Mouse (Mus musculus): ENCODE results near the gene Usp21. TPM values are rescaled to one million over a fixed set of nuclear protein-coding genes. Genes with fewer than 3 reads are reported as not detected.
A peak's percentile ranks its signal among the peaks of the same experiment; 100 is the strongest.

Usp21 gene
- polyA plus RNA-seq, 1 experiment from 2014 or later: 59.4 TPM

DNA sequence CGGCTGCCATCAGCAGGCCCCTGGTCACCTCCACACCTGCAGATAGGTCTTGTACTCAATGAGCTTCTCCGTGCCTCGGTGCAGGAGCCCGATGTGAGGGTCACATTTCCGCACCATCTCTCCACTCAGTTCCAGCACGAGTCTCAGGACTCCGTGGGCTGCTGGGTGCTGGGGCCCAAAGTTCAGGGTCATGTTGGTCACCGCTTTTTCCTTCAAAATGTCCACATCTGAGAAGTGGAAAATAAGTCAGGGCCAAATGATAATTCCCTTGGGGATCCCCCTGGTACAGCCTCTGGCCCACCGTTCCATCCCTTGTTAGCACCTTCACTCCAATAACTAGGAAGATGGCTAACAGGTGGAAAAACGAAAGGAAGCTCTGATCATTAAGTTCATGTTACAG, 46.9 kb downstream of the Usp21 start:
- no peak overlapping the region for H3K4me3 ChIP-seq (replicated peaks; ENCODE audit: low read depth, low read length)
- peaks cover 7% of the 10 kb centered on the region for H3K4me1 ChIP-seq (replicated peaks; ENCODE audit: insufficient read depth, low read length)
- DNase-seq (ENCODE audit: low spot score) (no peak), ATAC-seq (replicated peaks; ENCODE audit: low FRiP score, low read depth) (no peak)
- H3K9me3 ChIP-seq (replicated peaks; ENCODE audit: low read length): no peaks in the 10 kb centered on the region
- 78% methylated on average over 10 of the region's 10 CpGs for WGBS
- peaks cover 59% of the 10 kb centered on the region for H3K36me3 ChIP-seq (ENCODE audit: insufficient read depth, low read length)
- no peak for TF ChIP-seq CTCF (IDR thresholded peaks at IDR 0.05; ENCODE audit: low read depth)
- H3K4me2 ChIP-seq (ENCODE audit: low read length): no peak overlapping the region
- H3K9ac ChIP-seq (ENCODE audit: low read depth, low read length): no peak overlapping the region
- H3K27me3 ChIP-seq (ENCODE audit: insufficient read depth, low read length): no peaks in the 10 kb centered on the region
- H3K27ac ChIP-seq: peak overlapping the region; percentile 71

GRCm38 (mm10) chr1:171239992-171240744, 47.6 kb downstream of the Usp21 start:
- Histone ChIP-seq H3K9me3 (replicated peaks; ENCODE audit: low read length) (no peaks in the 10 kb centered on the region), H3K36me3 (ENCODE audit: insufficient read depth, low read length) (peaks cover 60% of the 10 kb centered on the region), H3K9ac (ENCODE audit: low read depth, low read length) (no peak overlapping the region), H3K4me1 (replicated peaks; ENCODE audit: insufficient read depth, low read length) (0 out of 2 replicates have a peak, but pooled peaks cover 3% of the 10 kb centered on the region), H3K4me3 (replicated peaks; ENCODE audit: low read depth, low read length) (no peak overlapping the region), H3K27ac (peak overlapping the region; percentile 71), H3K27me3 (ENCODE audit: insufficient read depth, low read length) (no peaks in the 10 kb centered on the region), H3K4me2 (ENCODE audit: low read length) (no peak overlapping the region; the same call in 1 of the 2 replicates)
- no peak for TF ChIP-seq CTCF (IDR thresholded peaks at IDR 0.05; ENCODE audit: low read depth)
- DNase-seq (ENCODE audit: low spot score) (peak; percentile 89), ATAC-seq (replicated peaks; ENCODE audit: low FRiP score, low read depth) (0 out of 2 replicates have a peak, but pooled peaks have one; percentile 41)
- 42% methylated on average over 15 of the region's 15 CpGs for WGBS

GRCm38 (mm10) chr1:171238463-171238862, 49.3 kb downstream of the Usp21 start:
- H3K4me1 ChIP-seq (replicated peaks; ENCODE audit: insufficient read depth, low read length): 0 out of 2 replicates have a peak, but pooled peaks cover 3% of the 10 kb centered on the region
- H3K36me3 ChIP-seq (ENCODE audit: insufficient read depth, low read length): peaks cover 75% of the 10 kb centered on the region
- no peak overlapping the region for H3K4me3 ChIP-seq (replicated peaks; ENCODE audit: low read depth, low read length)
- WGBS: 67% methylated on average over 14 of the region's 14 CpGs
- H3K9ac ChIP-seq (ENCODE audit: low read depth, low read length): no peak overlapping the region
- H3K27me3 ChIP-seq (ENCODE audit: insufficient read depth, low read length): no peaks in the 10 kb centered on the region
- peak; percentile 54 for DNase-seq (ENCODE audit: low spot score)
- H3K27ac ChIP-seq: no peak overlapping the region
- TF ChIP-seq CTCF (IDR thresholded peaks at IDR 0.05; ENCODE audit: low read depth): peak; percentile 84
- no peak overlapping the region for H3K4me2 ChIP-seq (ENCODE audit: low read length)
- H3K9me3 ChIP-seq (replicated peaks; ENCODE audit: low read length): no peaks in the 10 kb centered on the region
- no peak for ATAC-seq (replicated peaks; ENCODE audit: low FRiP score, low read depth)

- H3K9me3 ChIP-seq (replicated peaks; ENCODE audit: low read length): no peaks in the 10 kb centered on the region
- no peak overlapping the region for H3K27ac ChIP-seq
- H3K36me3 ChIP-seq (ENCODE audit: insufficient read depth, low read length): peaks cover 67% of the 10 kb centered on the region
- no peak overlapping the region for H3K9ac ChIP-seq (ENCODE audit: low read depth, low read length)
- H3K4me3 ChIP-seq (replicated peaks; ENCODE audit: low read depth, low read length): no peak overlapping the region
- DNase-seq (ENCODE audit: low spot score) (no peak), ATAC-seq (replicated peaks; ENCODE audit: low FRiP score, low read depth) (no peak)
- H3K4me2 ChIP-seq (ENCODE audit: low read length): no peak overlapping the region
- 73% methylated on average over 6 of the region's 6 CpGs for WGBS
- H3K4me1 ChIP-seq (replicated peaks; ENCODE audit: insufficient read depth, low read length): 0 out of 2 replicates have a peak, but pooled peaks cover 3% of the 10 kb centered on the region
- no peaks in the 10 kb centered on the region for H3K27me3 ChIP-seq (ENCODE audit: insufficient read depth, low read length)
- TF ChIP-seq CTCF (IDR thresholded peaks at IDR 0.05; ENCODE audit: low read depth): no peak
These were observed 50.4 kb downstream of the Usp21 start for GRCm38 (mm10) chr1:171237438-171237837.

- DNase-seq (ENCODE audit: low spot score) (no peak), ATAC-seq (replicated peaks; ENCODE audit: low FRiP score, low read depth) (no peak)
- H3K4me2 ChIP-seq (ENCODE audit: low read length): no peak overlapping the region
- no peak for TF ChIP-seq CTCF (IDR thresholded peaks at IDR 0.05; ENCODE audit: low read depth)
- H3K27ac ChIP-seq: no peak overlapping the region
- H3K4me1 ChIP-seq (replicated peaks; ENCODE audit: insufficient read depth, low read length): 0 out of 2 replicates have a peak, but pooled peaks cover 4% of the 10 kb centered on the region
- no peaks in the 10 kb centered on the region for H3K9me3 ChIP-seq (replicated peaks; ENCODE audit: low read length)
- no peaks in the 10 kb centered on the region for H3K27me3 ChIP-seq (ENCODE audit: insufficient read depth, low read length)
- no peak overlapping the region for H3K4me3 ChIP-seq (replicated peaks; ENCODE audit: low read depth, low read length)
- H3K36me3 ChIP-seq (ENCODE audit: insufficient read depth, low read length): peaks cover 56% of the 10 kb centered on the region
- WGBS: 85% methylated on average over 4 of the region's 4 CpGs
- no peak overlapping the region for H3K9ac ChIP-seq (ENCODE audit: low read depth, low read length)
These were observed 52.0 kb downstream of the Usp21 start for GRCm38 (mm10) chr1:171235791-171236190.

- no peak for TF ChIP-seq CTCF (IDR thresholded peaks at IDR 0.05; ENCODE audit: low read depth)
- 0 out of 2 replicates have a peak, but pooled peaks cover 3% of the 10 kb centered on the region for H3K4me1 ChIP-seq (replicated peaks; ENCODE audit: insufficient read depth, low read length)
- no peaks in the 10 kb centered on the region for H3K9me3 ChIP-seq (replicated peaks; ENCODE audit: low read length)
- no peaks in the 10 kb centered on the region for H3K27me3 ChIP-seq (ENCODE audit: insufficient read depth, low read length)
- no peak overlapping the region for H3K9ac ChIP-seq (ENCODE audit: low read depth, low read length)
- H3K4me2 ChIP-seq (ENCODE audit: low read length): no peak overlapping the region
- peaks cover 52% of the 10 kb centered on the region for H3K36me3 ChIP-seq (ENCODE audit: insufficient read depth, low read length)
- ATAC-seq (replicated peaks; ENCODE audit: low FRiP score, low read depth): no peak
- no peak for DNase-seq (ENCODE audit: low spot score)
- H3K4me3 ChIP-seq (replicated peaks; ENCODE audit: low read depth, low read length): no peak overlapping the region
- WGBS: 81% methylated on average over 4 of the region's 4 CpGs
- H3K27ac ChIP-seq: no peak overlapping the region
These were observed 53.3 kb downstream of the Usp21 start for GRCm38 (mm10) chr1:171234538-171234937.
